Mouse (Mus musculus) B cell, adult 2 months (primary cell): Measurements from ENCODE around the gene Fstl1.

ENCODE experiments used
- DNase-seq, 2 experiments: peaks; one replicate each; pipeline ENCODE4 v3.0.0; 2022

The Fstl1 gene

DNA sequence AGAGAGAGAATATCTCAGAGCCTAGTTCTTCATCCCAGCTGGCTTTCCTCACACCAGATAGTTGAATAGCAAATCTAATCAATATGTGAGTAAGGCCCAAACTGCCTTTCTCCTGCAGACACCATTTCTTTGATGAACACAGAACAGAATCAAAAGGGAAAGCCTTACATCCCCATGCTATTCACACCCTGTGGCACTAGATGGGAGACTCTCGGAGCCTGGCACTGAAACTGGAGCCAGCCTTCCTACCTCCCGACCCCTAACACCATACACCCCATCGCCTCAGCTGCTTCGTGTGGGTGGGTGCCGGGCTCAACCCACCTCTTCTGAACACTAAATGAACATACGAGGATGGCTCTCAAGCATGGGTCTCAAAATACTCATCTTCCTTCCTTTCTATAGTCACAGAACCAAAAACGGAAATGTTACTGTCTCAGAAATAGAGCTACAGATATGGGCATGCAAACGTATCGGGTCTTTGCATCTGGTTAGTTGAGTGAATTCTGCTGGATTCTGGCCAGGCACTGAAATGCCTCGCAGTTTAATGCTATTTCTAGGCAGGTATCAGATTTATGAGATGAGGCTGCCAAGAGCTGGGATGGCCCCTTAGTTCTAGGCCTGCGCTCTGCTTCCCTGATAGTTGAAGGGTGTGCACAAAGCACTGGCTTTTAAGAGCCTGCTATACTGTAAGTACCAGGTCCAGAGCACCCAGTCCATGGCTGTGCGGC lies 48.3 kb downstream of the Fstl1 start:
- DNase-seq: no peak

DNA sequence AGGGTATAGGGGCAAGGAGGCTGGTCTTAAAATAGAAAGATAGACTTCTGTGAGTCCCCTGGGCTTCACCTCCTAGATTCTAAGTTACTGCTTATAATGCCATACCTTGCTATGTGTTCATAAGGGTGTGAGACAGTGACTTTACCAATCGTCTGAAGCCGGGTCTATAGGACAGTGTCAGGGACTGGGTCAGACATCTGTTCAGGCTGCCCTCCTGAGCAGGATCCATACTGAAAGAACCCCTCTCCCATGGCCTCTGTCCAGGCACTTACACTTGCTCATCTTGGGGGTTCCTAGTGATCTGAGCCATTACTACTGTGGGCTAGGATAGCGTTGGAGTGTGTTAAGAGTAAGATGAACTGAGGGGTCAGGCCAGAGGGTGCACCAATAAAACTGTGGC lies 49.6 kb downstream of the Fstl1 start:
- DNase-seq: no peak

DNA sequence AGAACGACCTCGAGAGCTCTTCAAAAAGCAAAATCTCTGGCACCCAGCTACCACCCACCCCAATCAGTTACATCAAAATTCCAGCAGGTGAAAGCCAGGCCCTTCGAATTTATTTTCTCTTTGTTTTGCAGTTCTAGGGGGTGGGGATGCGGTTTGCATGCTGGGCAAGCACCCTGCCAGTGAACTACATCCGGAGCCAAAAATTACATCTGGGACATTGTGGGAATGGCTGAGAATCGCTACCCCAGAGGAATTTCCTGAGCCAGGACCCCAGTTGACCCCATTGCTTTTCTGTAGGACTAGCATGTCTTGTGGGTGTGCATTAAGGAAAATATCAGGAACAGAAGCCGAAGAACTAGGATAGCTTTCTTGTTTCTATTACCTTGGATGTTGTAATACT lies 54.4 kb downstream of the Fstl1 start:
- no peak for DNase-seq

DNA sequence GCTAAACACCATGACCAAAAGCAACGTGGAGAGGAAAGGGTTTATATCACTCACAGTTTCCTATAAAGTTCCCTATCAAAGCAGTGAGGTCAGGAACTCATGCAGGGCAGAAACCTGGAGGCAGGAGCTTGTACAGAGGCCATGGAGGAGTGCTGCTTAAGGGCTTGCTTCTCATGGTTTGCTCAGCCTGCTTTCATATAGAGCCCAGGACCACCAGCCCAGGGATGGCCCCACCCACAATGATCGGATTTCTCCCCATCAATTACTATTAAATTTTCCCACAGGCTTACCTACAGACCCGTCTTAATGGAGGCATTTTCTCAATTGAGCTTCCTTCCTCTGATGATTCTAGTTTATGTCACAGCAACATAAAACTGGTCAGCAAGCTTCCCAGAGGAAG lies 60.9 kb downstream of the Fstl1 start:
- no peak for DNase-seq

DNA sequence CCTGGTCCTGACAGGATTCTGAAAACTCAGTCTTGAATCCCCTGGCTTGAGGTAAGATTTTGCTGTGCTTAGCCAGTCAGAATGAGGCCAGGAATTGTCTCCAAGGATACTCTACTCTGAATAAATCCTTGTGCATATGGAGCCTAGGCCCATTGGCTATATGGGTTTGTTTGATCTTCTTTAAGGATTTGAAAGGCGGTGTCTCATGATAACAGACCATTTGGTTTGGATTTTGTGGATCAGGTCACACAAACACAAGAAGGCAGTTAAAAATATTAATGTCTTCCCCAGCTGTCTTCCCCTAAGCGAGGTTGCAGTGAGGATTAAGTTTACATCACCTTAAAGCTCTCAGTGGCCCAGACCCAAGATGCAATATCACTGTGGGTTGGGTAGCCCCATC lies 65.8 kb downstream of the Fstl1 start:
- no peak for DNase-seq

DNA sequence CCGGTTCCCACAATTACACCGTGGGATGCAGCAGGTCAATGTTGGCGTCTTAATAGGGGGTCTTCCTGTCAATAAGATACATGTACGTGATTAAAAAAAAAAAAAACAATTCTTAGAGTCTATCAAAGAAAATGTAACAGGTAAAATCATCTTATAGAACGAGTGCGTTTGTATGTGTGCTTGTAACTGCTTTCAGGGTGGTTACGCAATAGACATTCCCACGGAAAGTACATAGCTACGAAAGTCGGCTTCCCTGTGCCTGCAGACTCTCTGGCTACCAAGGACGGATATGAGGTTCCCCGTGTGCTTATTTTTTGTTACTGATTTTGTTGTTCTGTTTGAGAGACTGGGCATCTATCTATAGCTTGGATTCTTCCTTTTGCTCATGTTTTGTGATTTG lies 67.1 kb downstream of the Fstl1 start:
- DNase-seq: no peak

DNA sequence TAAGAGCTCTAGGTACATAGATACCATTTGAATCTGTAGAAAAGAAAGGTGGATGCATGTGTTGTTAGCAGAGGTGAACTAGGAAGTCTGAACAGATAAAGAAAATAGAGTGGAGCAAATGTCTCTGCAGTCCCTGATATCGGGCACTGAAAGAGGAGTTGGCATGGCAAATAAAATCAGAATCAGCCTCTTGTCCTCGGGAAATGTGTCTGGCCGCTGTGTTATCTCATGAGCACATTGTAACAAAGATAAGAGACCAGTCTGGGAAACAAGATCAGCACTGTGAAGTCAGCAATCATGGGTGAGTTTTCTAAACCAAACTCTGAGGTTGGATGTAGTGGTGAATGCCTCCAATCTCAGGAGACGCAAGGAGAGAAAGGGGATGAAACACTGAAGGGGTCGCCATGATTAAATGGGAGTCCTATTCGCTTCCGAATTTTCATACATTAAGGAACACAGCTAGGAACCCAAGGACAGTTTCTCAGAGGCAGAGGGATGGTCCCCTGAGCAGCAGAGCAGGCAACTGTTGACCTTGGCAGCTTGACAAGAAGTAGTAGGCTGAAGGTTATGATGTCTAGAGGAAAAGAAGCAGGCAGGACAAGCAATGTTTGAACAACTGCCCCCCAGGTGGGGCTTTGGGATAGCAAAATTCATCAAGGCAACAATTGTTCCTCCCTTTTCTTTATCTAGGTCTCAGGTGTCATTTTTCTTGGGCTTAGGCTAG lies 68.7 kb downstream of the Fstl1 start:
- DNase-seq: no peak

DNA sequence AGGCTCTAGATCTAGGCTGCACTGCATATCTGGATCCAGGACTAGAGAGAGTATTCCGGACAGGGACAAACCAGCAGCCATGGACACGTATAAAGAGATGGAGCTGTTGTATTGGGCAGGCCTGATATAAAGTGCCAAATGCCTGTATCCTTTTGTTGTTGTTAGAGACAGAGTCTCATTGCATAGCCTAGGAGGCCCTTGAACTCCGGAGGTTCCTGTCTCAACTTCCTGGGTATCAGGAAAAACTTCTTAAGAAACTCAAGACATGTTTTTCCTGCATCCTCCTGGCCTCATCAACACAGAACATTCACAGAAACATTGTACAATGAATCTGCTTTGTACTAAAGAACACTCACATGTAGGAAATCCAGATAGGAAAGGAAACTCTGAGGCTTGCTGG lies 70.4 kb downstream of the Fstl1 start:
- DNase-seq: no peak

DNA sequence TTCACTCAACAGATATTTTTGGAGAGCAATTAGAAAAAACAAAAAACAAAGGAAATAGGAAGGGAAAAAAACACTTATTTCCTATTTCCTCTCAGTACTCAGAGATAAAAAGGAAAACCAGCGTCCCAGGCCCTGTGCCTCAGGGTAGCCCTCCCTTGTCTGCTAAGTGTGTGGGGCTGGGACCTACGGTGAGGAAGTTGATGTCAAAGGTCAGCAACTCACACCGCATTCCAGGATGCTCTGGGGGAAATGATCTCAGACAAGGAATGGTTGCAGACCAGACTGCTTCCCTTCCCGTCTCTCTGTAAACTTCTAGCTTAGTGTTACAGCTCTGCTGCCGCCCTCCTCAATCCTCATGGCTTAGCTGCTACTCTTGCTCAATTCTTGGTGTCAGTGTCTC lies 74.7 kb downstream of the Fstl1 start:
- DNase-seq: no peak

DNA sequence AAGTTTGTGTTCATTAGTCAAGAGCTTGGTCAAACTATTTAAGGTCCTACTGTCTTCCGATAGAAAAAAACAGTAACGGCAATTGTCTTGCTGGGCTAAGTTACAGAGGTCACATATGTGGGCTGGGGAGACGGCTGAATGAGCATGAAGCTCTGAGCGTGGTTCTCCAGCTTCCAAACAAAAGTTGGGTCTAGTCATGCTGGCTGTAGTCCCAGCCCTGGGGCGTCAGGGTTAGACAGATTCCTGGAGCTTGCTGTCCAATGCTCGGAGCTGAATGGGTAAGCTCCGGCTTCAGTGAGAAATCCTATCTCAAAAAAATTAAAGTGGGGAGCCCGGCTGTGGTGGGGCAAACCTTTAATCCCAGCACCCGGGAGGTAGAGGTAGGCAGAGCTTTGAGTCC lies 76.6 kb downstream of the Fstl1 start:
- no peak for DNase-seq

DNA sequence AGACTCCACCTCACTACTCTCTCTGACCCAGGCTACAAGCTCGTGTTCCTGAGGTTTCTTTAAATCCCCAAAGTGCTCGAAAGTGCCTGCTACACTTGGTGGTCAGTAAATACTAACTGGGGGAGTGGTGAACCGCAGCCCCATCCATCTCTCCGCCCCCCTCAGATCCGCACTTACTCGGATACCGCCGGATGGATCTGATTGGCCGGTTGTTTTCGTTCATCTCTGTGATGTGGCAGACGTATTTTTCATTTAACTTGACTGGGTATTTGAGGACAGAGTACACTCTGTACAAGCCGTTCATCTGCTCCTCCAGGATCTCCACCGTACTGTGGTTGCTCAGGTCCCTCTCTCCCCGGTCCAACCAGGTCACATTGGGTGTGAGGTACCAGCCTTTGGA lies 77.4 kb downstream of the Fstl1 start:
- no peak for DNase-seq

DNA sequence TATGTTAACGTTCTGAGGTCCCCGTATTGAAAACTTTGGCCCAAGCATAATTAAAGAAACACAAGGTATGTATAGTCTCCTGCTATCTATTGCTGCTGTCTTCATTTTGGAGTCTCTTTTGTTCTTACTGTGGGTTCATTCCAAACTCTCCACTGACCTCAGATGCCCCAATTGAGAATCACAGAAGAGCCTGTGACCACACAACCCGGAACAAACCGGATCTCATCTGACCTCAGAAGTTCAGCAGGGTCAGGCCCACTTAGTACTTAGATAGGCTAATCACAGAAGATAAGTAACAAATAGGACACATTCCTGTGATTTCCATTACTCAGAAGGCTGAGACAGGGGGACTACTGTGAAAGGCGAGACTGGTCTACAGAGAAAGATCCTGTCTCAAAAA lies 77.9 kb downstream of the Fstl1 start:
- no peak for DNase-seq

DNA sequence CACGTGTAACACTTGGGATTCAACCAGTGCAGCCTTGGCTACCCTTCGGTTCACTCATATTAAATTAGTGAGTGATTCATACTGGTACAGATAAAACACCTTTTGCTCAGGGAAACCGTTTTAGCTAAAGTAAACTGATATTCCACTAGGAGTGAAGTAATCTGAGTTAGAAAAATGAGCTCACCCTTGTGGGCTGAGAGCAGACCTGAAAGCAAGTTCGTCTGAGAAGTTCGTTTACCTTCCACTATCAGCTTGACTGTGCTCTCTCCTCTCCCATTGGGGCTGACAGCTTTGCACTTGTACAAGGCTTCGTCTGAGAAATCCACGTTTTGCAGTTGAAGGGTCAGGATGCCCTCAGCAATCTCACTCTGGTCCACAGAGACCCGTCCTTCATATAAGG lies 78.9 kb downstream of the Fstl1 start:
- no peak for DNase-seq

DNA sequence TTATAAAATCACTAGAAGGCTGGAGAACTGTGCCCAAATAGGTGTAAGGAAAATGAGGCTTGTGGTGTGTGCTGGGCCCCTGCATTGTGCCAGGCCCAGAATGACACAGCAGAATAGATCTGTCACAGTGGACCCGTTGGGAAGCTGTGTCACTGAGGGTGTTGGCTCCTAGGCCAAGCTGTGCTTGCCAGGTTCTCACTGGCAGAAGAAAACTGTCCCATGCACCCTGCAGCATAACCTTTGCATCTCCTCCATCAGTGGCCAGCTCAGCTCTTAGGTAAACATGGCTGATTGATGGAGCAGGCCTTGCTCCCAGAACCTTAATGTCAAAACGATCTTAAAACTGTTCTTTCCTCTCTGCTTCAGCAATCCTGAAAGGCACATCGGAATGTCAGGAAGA lies 79.7 kb downstream of the Fstl1 start:
- DNase-seq: no peak

DNA sequence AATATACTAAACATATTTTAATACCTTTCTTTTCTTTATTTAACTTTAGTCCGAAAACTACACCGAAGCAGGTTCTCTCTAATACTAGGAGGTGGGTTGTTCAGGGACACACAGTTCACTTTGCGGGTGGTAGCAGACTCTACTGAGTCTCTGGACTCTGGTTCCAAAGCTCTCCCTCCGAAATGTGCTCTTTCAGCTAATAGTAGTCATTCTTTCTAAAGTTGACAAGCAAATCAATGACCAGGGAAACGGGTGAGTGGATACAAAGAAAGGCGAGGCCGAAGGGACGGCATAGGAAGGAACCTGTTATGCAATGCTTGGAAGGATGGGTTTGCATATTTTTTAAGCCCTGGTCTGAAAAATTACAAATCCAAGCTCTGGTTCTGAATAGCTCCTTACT lies 80.8 kb downstream of the Fstl1 start:
- no peak for DNase-seq

DNA sequence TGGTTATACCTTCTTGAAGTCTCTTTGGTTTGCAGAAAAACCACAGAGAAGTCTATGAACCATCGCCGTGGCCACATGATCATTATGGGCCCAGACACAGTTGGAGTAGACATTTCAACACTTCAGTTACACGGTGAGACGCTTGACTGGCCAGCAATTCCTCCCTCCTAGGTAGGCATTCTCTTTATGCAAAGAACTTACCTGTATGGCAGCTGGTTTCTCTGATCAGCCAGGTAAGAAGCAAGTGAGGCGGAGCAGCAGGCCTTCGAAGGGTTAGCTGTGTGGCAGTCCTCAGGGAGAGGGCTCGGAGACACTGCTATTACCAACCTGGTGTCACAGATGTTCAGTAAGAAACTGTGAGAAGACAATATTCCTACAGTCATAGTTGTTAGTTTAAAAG lies 83.5 kb downstream of the Fstl1 start:
- no peak for DNase-seq

DNA sequence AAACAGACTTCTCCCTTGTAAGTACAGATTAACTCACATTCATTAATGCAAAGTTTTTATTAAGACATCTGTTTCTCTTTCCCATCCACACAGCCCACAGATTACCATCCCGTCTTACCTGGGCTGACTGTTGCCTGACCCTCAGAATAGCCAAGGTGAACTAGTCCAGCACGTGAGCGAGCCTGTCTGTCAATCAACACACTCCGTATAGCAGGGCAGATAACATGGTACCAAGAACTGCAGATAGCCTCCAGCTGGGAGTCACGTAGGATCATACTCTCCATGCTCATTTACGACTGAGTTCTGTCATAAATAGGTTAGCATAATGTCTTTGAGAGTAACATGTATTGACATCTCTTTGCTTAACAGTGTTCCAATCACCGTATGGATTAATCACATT lies 84.4 kb downstream of the Fstl1 start, which contains the start of gene Gm36028:
Gm36028 (minus strand) TSS at position 118 of the 400 bp plus-strand sequence.
- no peak for DNase-seq

DNA sequence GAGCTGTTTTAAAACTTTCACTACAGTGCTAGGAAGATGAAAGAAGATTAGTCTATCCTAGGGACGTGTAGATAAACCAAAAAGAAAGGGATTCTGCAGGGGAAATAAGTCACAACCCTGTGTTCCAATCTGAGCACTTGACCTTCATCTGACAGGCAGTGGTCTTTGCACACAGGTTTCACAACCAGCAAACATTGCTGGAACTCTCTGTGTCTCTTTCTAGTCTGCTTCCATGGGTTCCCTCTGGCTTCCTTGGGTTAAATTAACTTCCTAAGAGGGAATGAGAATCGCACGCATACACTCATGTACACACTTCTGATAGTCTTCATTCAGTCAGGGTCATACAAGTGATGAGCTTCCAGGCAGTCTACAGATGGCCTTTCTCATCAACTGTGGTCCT lies 87.2 kb downstream of the Fstl1 start:
- DNase-seq: no peak

DNA sequence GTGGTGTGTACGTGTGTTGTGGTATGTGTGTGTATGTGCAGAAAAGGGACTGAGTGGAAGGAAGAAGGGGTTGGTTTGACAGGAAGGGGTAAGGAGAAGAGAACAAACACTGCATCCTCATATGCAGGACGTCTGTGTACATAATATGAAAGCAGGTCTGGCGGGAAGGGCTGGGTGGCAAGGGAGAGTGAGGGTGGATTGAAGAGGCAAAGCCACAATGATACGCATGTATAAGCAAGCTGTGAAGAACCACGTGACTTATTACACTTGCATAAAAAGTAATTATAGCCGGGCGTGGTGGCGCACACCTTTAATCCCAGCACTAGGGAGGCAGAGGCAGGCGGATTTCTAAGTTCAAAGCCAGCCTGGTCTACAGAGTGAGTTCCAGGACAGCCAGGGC lies 89.2 kb downstream of the Fstl1 start:
- DNase-seq: peak; percentile 10 to 12

DNA sequence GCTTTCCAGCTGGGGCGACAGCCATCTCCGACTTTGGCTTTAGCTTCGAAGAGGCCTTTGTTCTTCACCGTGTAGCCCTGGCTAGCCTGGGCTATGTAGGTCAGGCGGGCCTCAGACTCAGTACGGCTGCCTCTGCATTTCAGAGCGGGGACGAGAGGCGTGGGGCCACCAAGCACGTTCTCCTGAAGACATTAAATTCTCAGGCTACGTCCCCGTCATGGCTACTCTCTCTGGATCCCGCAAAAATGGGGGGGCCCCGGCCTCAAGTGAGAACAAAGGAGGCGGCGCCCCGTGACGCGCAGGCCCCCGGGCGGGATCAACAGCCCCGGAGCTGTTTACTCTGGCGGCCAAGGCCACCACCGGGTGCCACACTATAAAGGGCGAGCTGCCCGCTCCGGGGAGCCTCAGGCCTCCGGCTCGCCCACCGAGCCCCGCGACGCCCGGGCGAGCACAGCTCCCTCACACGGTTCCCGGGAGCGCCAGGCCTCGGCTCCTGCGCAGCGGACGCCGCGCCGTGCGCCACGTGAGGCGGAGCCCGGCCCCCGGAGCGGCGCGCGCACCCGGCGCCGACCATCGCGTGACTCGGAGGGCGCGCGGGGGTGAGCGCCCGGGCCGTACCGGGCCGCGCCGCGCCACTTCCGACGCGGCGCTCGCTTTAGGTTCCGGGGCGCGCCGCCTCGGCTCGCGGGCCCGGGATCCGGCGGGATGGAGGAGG lies 91.3 kb downstream of the Fstl1 start, which contains the start of gene Lrrc58:
Lrrc58 (plus strand) TSS at position 599 of the 715 bp plus-strand sequence.
- peak; percentile 82 to 89 for DNase-seq

DNA sequence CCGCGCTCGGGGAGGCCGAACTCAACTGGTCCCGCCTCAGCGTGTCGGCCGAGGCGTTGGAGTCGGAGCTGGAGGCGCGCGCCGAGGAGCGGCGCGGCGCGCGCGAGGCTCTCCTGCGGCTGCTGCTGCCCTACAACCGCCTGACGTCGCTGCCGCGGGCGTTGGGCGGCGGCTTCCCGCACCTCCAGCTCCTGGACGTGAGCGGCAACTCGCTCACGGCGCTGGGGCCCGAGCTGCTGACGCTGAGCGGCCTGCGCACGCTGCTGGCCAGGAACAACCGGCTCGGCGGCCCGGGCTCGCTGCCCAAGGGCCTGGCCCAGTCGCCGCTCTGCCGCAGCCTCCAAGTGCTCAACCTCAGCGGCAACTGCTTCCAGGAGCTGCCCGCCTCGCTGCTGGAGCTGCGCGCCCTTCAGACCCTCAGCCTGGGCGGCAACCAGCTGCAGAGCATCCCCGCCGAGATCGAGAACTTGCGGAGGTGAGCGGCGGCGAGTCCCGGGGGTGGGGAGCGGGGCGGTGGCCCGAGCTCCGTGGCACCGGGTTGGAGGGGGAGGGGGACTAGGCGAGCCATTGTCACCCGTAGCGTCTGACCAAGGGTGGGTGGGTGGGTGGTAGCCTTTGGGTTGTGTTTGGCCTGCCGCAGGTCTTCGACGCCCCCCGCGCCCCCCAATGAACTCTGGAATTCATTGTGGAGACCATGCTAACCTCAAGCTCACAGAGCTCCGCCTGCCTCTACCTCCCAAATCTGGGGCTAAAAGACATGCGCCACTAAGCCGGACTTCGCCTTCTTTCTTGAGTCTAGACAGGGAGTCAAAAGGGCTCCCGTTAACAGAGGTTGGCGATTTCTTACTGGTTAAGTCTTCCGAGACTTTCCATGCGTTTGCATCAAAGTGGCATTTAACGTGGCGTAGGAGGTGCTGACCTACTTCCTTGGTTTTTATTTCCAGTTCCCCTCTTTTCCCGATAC lies 92.1 kb downstream of the Fstl1 start:
- peak in 1 of 2 experiments; percentile 22 for DNase-seq

DNA sequence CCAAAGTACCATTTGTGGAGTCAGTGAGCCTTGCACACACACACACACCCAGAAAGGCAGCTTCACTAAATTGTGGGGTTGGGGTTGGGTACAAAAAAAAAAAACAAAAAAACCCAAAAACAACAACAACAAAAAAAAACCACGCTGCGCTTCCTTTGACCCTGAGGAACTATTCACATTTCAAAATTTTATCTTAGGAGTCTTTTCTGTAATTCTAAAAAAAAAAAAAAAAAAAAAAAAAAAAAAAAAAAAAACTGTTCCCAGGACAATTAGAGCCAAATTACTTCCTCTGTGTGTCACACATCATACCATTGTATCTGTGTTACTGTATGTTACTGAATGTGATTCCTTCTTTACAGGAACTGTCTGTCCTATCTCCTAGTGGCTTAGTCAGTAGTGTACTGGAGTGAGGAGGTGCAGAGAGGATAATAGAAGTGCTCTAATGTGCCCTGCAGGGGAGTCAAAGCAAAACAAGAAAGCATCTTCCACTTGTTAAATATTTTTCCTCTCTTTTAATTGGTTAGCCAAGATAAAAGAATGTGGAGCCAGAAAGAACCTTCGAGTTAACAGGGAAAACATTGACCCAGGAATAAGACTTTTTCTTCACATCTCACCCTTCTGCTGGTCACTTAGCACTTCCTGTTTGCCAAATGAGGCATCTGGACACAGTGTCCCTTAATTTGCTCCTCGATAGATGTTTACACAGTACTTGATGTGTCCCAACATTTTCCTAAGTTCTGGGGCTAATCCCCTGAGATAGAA lies 93.0 kb downstream of the Fstl1 start:
- DNase-seq: no peak
